Mouse (Mus musculus) intestine, postnatal 0 days (tissue): Measurements from ENCODE around the gene Mctp2. TPM values are rescaled to one million over a fixed set of nuclear protein-coding genes. Genes with fewer than 3 reads are reported as not detected.

Source experiments
- ATAC-seq: fragments of 200-750 bp; cut with Nextera tagmentation; 2 replicates; pipeline ENCODE4 v1.8.0; 2017; ENCODE audit warnings: mild to moderate bottlenecking, moderate TSS enrichment, moderate library complexity
- H3K27ac ChIP-seq: fragments of 300-500 bp; sonication (generic); 2 replicates; pipeline ENCODE4 v1.5.1; 2014; ENCODE audit warnings: mild to moderate bottlenecking, low read depth, low read length, moderate library complexity
- H3K27me3 ChIP-seq: fragments of 300-500 bp; sonication (generic); replicated peaks from 2 replicates; pipeline ENCODE4 v1.6.1; 2014; ENCODE audit warnings: low read length, mixed read lengths; ENCODE audit not compliant: control insufficient read depth, insufficient read depth
- H3K36me3 ChIP-seq: fragments of 300-500 bp; sonication (generic); 2 replicates; pipeline ENCODE4 v1.6.1; 2014; ENCODE audit warnings: mild to moderate bottlenecking, moderate library complexity; ENCODE audit not compliant: control insufficient read depth, insufficient read depth
- H3K4me1 ChIP-seq: fragments of 300-500 bp; sonication (generic); replicated peaks from 2 replicates; pipeline ENCODE4 v1.6.1; 2014; ENCODE audit warnings: antibody characterized with exemption, low read length, mixed read lengths; ENCODE audit not compliant: control insufficient read depth, insufficient read depth
- H3K4me2 ChIP-seq: fragments of 300-500 bp; sonication (generic); replicated peaks from 2 replicates; pipeline ENCODE4 v1.6.1; 2014; ENCODE audit warnings: low read depth, mild to moderate bottlenecking, moderate library complexity
- H3K4me3 ChIP-seq: fragments of 300-500 bp; sonication (generic); 2 replicates; pipeline ENCODE4 v1.5.1; 2014; ENCODE audit warnings: low read depth, low read length
- H3K9ac ChIP-seq: fragments of 300-500 bp; sonication (generic); 2 replicates; pipeline ENCODE4 v1.6.1; 2014; ENCODE audit warnings: mild to moderate bottlenecking, low read depth, low read length
- H3K9me3 ChIP-seq: fragments of 300-500 bp; sonication (generic); 2 replicates; pipeline ENCODE4 v1.6.1; 2016; ENCODE audit warnings: mixed run types; ENCODE audit not compliant: control insufficient read depth
- CTCF ChIP-seq: sonication (generic); IDR thresholded peaks from 2 replicates; pipeline ENCODE4 v1.5.1; 2016; ENCODE audit warnings: low read depth, mild to moderate bottlenecking, control low read depth, antibody characterized with exemption, moderate library complexity
- WGBS: fragments of 180-500 bp; shearing (Covaris S2); extraction: QIAGEN DNeasy Blood & Tissue Kit; methylation state at CpG from one replicate; pipeline ENCODE4 v1.1.7; 2014; 5-methylcytosine and 5-hydroxymethylcytosine counted together
- polyA plus RNA-seq: library from polyadenylated mRNA; unstranded; fragments of >200 nt; fragmentation: Nextera tagmentation; extraction: Ambion mirVana; gene quantifications from 2 replicates; pipeline ENCODE4 v1.2.1, GENCODE M21; 2015

The Mctp2 gene
- 0.85 and 0.89 TPM in 2 replicates for polyA plus RNA-seq

DNA sequence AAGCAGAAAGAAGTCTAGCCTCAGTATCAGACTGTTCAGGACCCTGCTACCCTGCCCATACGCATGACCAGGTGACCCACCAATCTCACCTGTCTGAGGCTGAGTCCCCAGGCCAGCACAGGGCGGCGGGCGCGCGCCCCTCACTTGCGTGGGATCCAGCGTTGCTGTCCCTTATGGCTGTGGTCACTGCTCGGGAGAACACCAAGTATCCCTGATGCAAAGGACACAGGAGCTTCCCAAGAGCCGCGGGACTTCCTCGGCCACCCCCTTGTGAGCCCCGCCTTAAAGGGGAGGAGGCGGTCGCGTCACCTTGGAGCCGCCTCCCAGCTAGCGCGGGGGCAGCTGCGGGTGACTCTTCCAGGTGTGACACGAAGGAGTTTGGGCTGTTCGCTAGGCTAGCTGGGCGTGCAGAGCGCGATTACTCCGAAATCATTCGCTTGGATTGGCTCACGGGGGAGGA lies at the start of gene Mctp2:
TSS of gene Mctp2 (minus strand) at position 227 of the 460 bp plus-strand sequence.
- no peaks in the 10 kb centered on the region for H3K27me3 ChIP-seq
- H3K9ac ChIP-seq = peak within 1 kb of the TSS; percentile 55
- peak within 1 kb of the TSS; percentile 54 for H3K4me3 ChIP-seq
- no peak within 1 kb of the TSS for H3K27ac ChIP-seq
- H3K9me3 ChIP-seq = no peaks in the 10 kb centered on the region
- WGBS = under 1% methylated on average over 28 of the region's 28 CpGs
- H3K4me2 ChIP-seq = peak within 1 kb of the TSS; percentile 96
- 0 out of 2 replicates have a peak, but pooled peaks cover 6% of the 10 kb centered on the region for H3K4me1 ChIP-seq
- peak; percentile 99 for ATAC-seq
- no peak for TF ChIP-seq CTCF
- no peaks in the 10 kb centered on the region for H3K36me3 ChIP-seq

DNA sequence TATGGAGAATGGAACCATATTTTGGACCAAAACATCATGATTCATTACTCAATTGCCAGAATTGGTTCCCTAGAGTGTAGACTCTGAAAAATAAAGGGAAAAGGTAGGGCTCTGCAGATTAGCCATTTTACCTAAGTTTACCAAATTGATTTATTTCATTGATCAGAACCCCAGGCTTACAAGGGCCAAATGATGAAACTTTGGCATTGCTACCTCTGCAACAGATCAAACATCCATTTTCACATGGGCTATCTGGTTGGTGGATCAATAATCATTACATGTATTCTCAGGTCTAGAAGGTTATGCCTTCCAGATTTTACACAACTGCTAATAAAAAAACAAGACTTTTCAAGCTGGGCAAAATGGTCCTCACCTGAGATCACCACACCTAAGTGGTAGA lies 39.5 kb upstream of the Mctp2 start:
- Histone ChIP-seq H3K4me3 (no peak overlapping the region), H3K27me3 (no peaks in the 10 kb centered on the region), H3K9me3 (no peaks in the 10 kb centered on the region), H3K27ac (no peak overlapping the region), H3K4me1 (no peaks in the 10 kb centered on the region), H3K9ac (no peak overlapping the region), H3K36me3 (no peaks in the 10 kb centered on the region), H3K4me2 (no peak overlapping the region)
- ATAC-seq = no peak
- no peak for TF ChIP-seq CTCF

DNA sequence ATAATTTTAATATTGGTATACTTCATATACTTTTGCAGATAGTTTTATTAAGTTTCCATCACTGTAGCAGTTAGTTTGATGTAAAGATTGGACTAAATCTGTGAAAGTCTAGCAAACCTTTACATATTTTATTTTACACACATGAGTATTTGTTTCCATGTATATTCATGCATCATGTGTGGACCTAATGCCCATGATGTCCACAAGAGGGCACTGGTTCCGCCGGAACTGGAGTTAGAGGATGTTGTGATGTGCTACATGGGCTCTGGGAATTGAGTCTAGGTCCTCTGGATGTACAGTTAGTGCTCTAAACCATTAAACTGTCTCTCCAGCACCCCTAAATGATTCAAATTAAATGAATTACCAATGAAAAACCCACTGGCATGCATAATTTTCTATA lies 37.3 kb upstream of the Mctp2 start:
- 65% methylated on average over 2 of the region's 2 CpGs for WGBS
- Histone ChIP-seq H3K36me3 (no peaks in the 10 kb centered on the region), H3K27ac (no peak overlapping the region), H3K4me1 (no peaks in the 10 kb centered on the region), H3K4me3 (no peak overlapping the region), H3K27me3 (no peaks in the 10 kb centered on the region), H3K4me2 (no peak overlapping the region), H3K9ac (no peak overlapping the region), H3K9me3 (no peaks in the 10 kb centered on the region)
- no peak for ATAC-seq
- TF ChIP-seq CTCF = peak; percentile 56

DNA sequence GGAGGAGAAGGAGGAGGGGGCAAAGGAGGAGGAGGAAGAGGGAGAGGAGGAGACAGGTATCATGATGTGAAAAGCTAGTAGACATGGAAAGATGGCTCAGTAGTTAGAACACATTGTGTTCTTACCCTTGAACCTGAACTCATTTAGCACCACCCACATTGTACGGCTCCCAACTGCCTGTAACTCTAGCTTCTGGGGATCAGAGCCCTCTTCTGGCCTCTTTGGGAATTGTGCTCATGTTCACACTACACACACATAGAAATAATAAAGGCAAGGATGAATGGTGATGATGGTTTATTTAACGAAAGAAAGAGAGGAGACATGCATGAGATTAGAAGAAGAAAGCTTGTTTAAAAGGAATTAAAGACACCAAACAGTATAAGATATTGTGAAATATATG lies 36.4 kb upstream of the Mctp2 start:
- H3K9ac ChIP-seq = no peak overlapping the region
- peak; percentile 46; the same call in 1 of the 2 replicates for TF ChIP-seq CTCF
- no peaks in the 10 kb centered on the region for H3K9me3 ChIP-seq
- ATAC-seq = no peak
- H3K4me1 ChIP-seq = no peaks in the 10 kb centered on the region
- no peaks in the 10 kb centered on the region for H3K27me3 ChIP-seq
- WGBS = 56% methylated on average over 2 of the region's 2 CpGs
- no peak overlapping the region for H3K4me3 ChIP-seq
- no peaks in the 10 kb centered on the region for H3K36me3 ChIP-seq
- no peak overlapping the region for H3K4me2 ChIP-seq
- no peak overlapping the region for H3K27ac ChIP-seq

DNA sequence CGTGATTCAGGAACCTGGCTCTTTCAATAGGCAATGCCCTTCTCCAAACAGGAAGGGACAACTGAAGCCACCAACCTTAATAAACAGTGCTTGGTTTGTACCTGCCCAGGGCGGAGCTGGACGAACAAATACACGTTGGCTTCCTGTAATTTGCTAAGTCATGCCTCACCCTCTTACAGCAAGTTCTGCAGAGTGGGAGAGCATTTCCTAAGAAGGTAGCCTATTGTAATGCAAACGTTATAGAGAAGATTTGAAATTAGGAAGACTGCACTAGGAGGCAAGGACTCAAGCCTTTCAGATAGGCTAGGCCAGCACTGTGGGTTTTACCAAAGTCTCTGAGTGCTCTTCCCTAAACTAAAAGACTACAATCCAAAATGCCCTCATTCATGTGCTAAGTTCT lies 19.6 kb upstream of the Mctp2 start:
- Histone ChIP-seq H3K4me3 (no peak overlapping the region), H3K36me3 (no peaks in the 10 kb centered on the region), H3K4me2 (no peak overlapping the region), H3K4me1 (no peaks in the 10 kb centered on the region), H3K9me3 (no peaks in the 10 kb centered on the region), H3K9ac (no peak overlapping the region), H3K27me3 (no peaks in the 10 kb centered on the region), H3K27ac (no peak overlapping the region)
- WGBS = 52% methylated on average over 5 of the region's 5 CpGs
- TF ChIP-seq CTCF = no peak
- ATAC-seq = no peak

DNA sequence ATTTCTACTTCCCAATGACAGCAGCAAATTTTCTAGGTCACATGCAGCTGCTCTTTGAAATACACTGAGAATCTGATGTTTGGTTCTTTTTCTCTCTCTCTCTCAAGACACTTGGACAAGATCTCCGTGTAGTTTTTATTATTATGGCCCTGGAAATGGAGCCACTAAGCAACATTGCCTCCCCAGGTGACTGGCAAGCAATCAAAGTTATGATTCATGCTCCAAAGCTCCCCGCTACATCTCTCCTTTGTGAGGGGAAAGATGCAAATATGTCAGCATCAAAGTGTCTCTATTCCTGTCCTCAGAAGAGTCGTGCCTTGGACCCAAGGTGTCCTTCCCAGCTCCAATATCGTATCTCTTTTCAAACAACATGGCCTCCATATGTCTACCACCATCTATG lies 14.5 kb upstream of the Mctp2 start:
- WGBS = 75% methylated on average over 4 of the region's 4 CpGs
- no peak overlapping the region for H3K27ac ChIP-seq

DNA sequence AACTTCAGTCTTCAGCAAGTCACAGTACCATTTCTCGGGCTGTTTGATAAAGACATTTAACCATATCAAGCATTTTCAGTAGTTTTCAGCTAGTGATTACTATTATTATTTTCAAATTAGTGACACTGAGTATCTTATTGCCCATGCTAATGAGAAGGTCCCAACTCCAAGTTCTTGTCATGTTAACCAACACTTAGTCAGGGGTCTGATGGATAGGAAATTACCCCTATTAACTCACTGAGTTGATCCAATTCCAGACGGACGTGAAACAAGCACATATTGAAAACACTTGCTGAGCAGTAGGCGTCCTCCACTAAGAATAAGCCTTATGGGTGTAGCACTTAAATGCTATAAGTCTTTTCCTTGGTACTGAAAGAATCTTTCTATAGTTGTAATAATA lies 14.0 kb upstream of the Mctp2 start:
- H3K4me1 ChIP-seq = no peaks in the 10 kb centered on the region
- ATAC-seq = no peak
- H3K4me2 ChIP-seq = no peak overlapping the region
- no peaks in the 10 kb centered on the region for H3K9me3 ChIP-seq
- WGBS = 83% methylated on average over 4 of the region's 4 CpGs
- H3K4me3 ChIP-seq = no peak overlapping the region
- H3K9ac ChIP-seq = no peak overlapping the region
- H3K36me3 ChIP-seq = no peaks in the 10 kb centered on the region
- H3K27ac ChIP-seq = no peak overlapping the region
- no peak for TF ChIP-seq CTCF
- H3K27me3 ChIP-seq = no peaks in the 10 kb centered on the region

More for the DNA sequence above, 14.5 kb upstream of the Mctp2 start:
- no peaks in the 10 kb centered on the region for H3K27me3 ChIP-seq
- ATAC-seq = no peak
- no peak overlapping the region for H3K4me3 ChIP-seq
- no peaks in the 10 kb centered on the region for H3K9me3 ChIP-seq
- no peak for TF ChIP-seq CTCF
- H3K9ac ChIP-seq = no peak overlapping the region
- no peaks in the 10 kb centered on the region for H3K36me3 ChIP-seq
- H3K4me1 ChIP-seq = no peaks in the 10 kb centered on the region
- H3K4me2 ChIP-seq = no peak overlapping the region
